Mouse (Mus musculus) kidney, postnatal 4 days (tissue): ENCODE measurements around the gene Tnr.
A peak's percentile ranks its signal among the peaks of the same experiment; 100 is the strongest.
"Not testable (repeated sequence)": the region's sequence is repeated elsewhere in the genome, so short reads cannot be mapped to it uniquely, and the experiment has no call there.

Experiments
- DNase-seq, 2 experiments: peaks; one replicate each; pipeline ENCODE4 v3.0.0; 2021; ENCODE audit warnings: mixed read lengths in 2 of 2

Tnr gene

GRCm38 (mm10) chr1:159889012-159889765 is 365.6 kb downstream of the Tnr start:
- no peak for DNase-seq

GRCm38 (mm10) chr1:159890524-159890923 is 367.0 kb downstream of the Tnr start:
- no peak for DNase-seq

- DNase-seq, result no peak
Observed at GRCm38 (mm10) chr1:159895094-159895493, 371.5 kb downstream of the Tnr start.

GRCm38 (mm10) chr1:159899991-159900390 is 376.4 kb downstream of the Tnr start:
- no peak for DNase-seq

GRCm38 (mm10) chr1:159900639-159901038 is 377.1 kb downstream of the Tnr start:
- no peak for DNase-seq

GRCm38 (mm10) chr1:159901366-159902119 is 378.0 kb downstream of the Tnr start:
- no peak for DNase-seq

GRCm38 (mm10) chr1:159902120-159902497 is 378.5 kb downstream of the Tnr start:
- DNase-seq, result no peak

GRCm38 (mm10) chr1:159911006-159911405 is 387.4 kb downstream of the Tnr start:
- peak; percentile 52 to 64 for DNase-seq

GRCm38 (mm10) chr1:159914726-159915125 is 391.2 kb downstream of the Tnr start:
- no peak for DNase-seq

GRCm38 (mm10) chr1:159920571-159920970 is 397.0 kb downstream of the Tnr start:
- no peak for DNase-seq

- DNase-seq, result peak in 1 of 2 experiments; percentile 14
Observed at GRCm38 (mm10) chr1:159923010-159923409, 399.4 kb downstream of the Tnr start.

GRCm38 (mm10) chr1:159924105-159924504 is 400.5 kb downstream of the Tnr start:
- DNase-seq, result peak; percentile 27 to 42

- no peak for DNase-seq
Observed at GRCm38 (mm10) chr1:159924684-159925083, 401.1 kb downstream of the Tnr start.

GRCm38 (mm10) chr1:159928681-159929335 is 405.2 kb downstream of the Tnr start:
- peak; percentile 9 to 10 for DNase-seq

- no peak for DNase-seq
Observed at GRCm38 (mm10) chr1:159932092-159932491, 408.5 kb downstream of the Tnr start.

- DNase-seq, result no peak
Observed at GRCm38 (mm10) chr1:159932598-159932997, 409.0 kb downstream of the Tnr start.

- DNase-seq, result no peak
Observed at GRCm38 (mm10) chr1:159938449-159938848, 414.9 kb downstream of the Tnr start.

GRCm38 (mm10) chr1:159939335-159939734 is 415.8 kb downstream of the Tnr start:
- DNase-seq, result no peak

- no peak for DNase-seq
Observed at GRCm38 (mm10) chr1:159953526-159953925, 430.0 kb downstream of the Tnr start.

- no peak for DNase-seq
Observed at GRCm38 (mm10) chr1:159963351-159963750, 439.8 kb downstream of the Tnr start.

- DNase-seq, result not testable (repeated sequence)
Observed at GRCm38 (mm10) chr1:159966286-159966685, 442.7 kb downstream of the Tnr start.

- DNase-seq, result no peak
Observed at GRCm38 (mm10) chr1:159968395-159968794, 444.8 kb downstream of the Tnr start.

GRCm38 (mm10) chr1:159977786-159978185 is 454.2 kb downstream of the Tnr start:
- peak; percentile 5 to 19 for DNase-seq

- peak; percentile 76 to 78 for DNase-seq
Observed at GRCm38 (mm10) chr1:159979096-159979495, 455.5 kb downstream of the Tnr start.
